Mouse (Mus musculus) forebrain, embryonic 11.5 days (tissue): ENCODE data around the gene Rufy1. TPM values are rescaled to one million over a fixed set of nuclear protein-coding genes. Genes with fewer than 3 reads are reported as not detected.
A peak's percentile ranks its signal among the peaks of the same experiment; 100 is the strongest.

ENCODE experiments used
- ATAC-seq: fragments of 200-750 bp; cut with Nextera tagmentation; replicated peaks from 2 replicates; pipeline ENCODE4 v1.8.0; 2017; ENCODE audit warnings: moderate TSS enrichment; ENCODE audit not compliant: low FRiP score
- DNase-seq: peaks from one replicate; pipeline ENCODE4 v3.0.0-alpha.2; 2017; ENCODE audit warnings: low spot score
- H3K27ac ChIP-seq: fragments of 300-500 bp; sonication (generic); 2 replicates; pipeline ENCODE4 v1.5.1; 2014; ENCODE audit warnings: low read depth, low read length
- H3K27me3 ChIP-seq: fragments of 300-500 bp; sonication (generic); 2 replicates; pipeline ENCODE4 v1.6.1; 2014; ENCODE audit warnings: mild to moderate bottlenecking, low read length, mixed read lengths; ENCODE audit not compliant: control insufficient read depth, insufficient read depth
- H3K36me3 ChIP-seq: fragments of 300-500 bp; sonication (generic); 2 replicates; pipeline ENCODE4 v1.6.1; 2014; ENCODE audit warnings: mild to moderate bottlenecking, low read length, moderate library complexity, mixed read lengths; ENCODE audit not compliant: control insufficient read depth, insufficient read depth
- H3K4me1 ChIP-seq: fragments of 300-500 bp; sonication (generic); replicated peaks from 2 replicates; pipeline ENCODE4 v1.6.1; 2014; ENCODE audit warnings: low read length, mixed read lengths; ENCODE audit not compliant: control insufficient read depth, insufficient read depth
- H3K4me2 ChIP-seq: fragments of 300-500 bp; sonication (generic); 2 replicates; pipeline ENCODE4 v1.6.1; 2014; ENCODE audit warnings: low read depth, mild to moderate bottlenecking, low read length, moderate library complexity, mixed read lengths; ENCODE audit not compliant: severe bottlenecking
- H3K4me3 ChIP-seq: fragments of 300-500 bp; sonication (generic); 2 replicates; pipeline ENCODE4 v1.5.1; 2014; ENCODE audit warnings: low read depth, low read length
- H3K9ac ChIP-seq: fragments of 300-500 bp; sonication (generic); 2 replicates; pipeline ENCODE4 v1.6.1; 2014; ENCODE audit warnings: low read length
- H3K9me3 ChIP-seq: fragments of 300-500 bp; sonication (generic); 2 replicates; pipeline ENCODE4 v1.6.1; 2016; ENCODE audit warnings: low read length, mixed read lengths; ENCODE audit not compliant: control insufficient read depth
- whole genome bisulfite sequencing: fragments of 180-500 bp; shearing (Covaris S2); extraction: QIAGEN DNeasy Blood & Tissue Kit; methylation state at CpG from one replicate; pipeline ENCODE4 v1.1.7; 2014; 5-methylcytosine and 5-hydroxymethylcytosine counted together
- polyA plus RNA-seq: library from polyadenylated mRNA; unstranded; fragments of >200 nt; fragmentation: Nextera tagmentation; extraction: Ambion mirVana; gene quantifications from 2 replicates; pipeline ENCODE4 v1.2.1, GENCODE M21; 2014

Rufy1 gene
- polyA plus RNA-seq, 1 experiment from 2014 or later, result 23.9 TPM

DNA sequence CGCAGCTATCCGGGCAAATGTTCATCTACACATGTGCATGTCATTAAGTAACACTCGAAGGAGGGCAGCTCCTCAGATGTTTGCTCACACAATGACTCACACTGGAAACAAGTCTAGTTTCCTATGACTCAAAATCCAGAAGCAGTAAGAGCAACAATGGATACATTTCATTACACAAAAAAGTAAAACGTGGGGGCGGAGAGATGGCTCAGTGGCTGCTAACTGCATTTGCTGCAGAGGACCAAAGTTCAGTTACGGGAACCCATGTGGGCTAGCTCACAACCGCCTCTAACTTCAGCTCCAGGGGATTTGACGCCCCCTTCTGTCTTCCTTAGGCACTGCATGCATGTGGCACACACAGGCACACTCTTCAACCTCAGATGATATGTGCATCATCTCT, 8.9 kb upstream of the Rufy1 start:
- DNase-seq, result no peak
- no peaks in the 10 kb centered on the region for H3K36me3 ChIP-seq
- H3K27ac ChIP-seq, result no peak overlapping the region
- no peaks in the 10 kb centered on the region for H3K27me3 ChIP-seq
- H3K4me2 ChIP-seq, result no peak overlapping the region
- H3K4me1 ChIP-seq, result no peaks in the 10 kb centered on the region
- no peak overlapping the region for H3K9ac ChIP-seq
- no peak for ATAC-seq
- WGBS, result 65% methylated on average over 8 of the region's 8 CpGs
- H3K9me3 ChIP-seq, result no peaks in the 10 kb centered on the region
- no peak overlapping the region for H3K4me3 ChIP-seq

- no peaks in the 10 kb centered on the region for H3K36me3 ChIP-seq
- H3K9ac ChIP-seq, result no peak overlapping the region
- no peaks in the 10 kb centered on the region for H3K9me3 ChIP-seq
- no peak overlapping the region for H3K27ac ChIP-seq
- 96% methylated on average over 5 of the region's 5 CpGs for WGBS
- H3K4me3 ChIP-seq, result no peak overlapping the region
- peaks cover 5% of the 10 kb centered on the region; the same call in 1 of the 2 replicates for H3K4me1 ChIP-seq
- no peak for ATAC-seq
- H3K4me2 ChIP-seq, result no peak overlapping the region
- DNase-seq, result no peak
- H3K27me3 ChIP-seq, result no peaks in the 10 kb centered on the region
Observed at GRCm38 (mm10) chr11:50432896-50433295, 2.0 kb upstream of the Rufy1 start.

DNA sequence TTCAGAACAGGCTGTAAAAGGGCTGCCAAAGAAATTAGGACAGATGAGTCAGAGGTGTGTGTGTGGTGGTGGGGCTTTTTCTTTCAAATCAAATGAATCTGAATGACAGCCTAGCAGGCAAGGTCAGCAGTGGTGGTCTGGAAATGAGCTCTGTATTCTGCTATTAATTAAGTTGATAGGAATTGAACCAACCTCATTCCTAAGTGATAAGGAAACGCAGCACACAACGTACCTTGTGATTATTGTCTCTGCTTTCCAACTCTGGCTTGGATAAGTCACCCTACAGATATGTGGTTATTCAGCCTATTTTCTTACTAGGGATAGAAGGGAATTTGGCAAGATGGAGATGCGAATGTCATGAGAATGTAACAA, 1.1 kb upstream of the Rufy1 start:
- no peak for ATAC-seq
- WGBS, result 92% methylated on average over 3 of the region's 3 CpGs
- H3K9ac ChIP-seq, result no peak overlapping the region
- no peak overlapping the region for H3K4me2 ChIP-seq
- DNase-seq, result no peak
- no peaks in the 10 kb centered on the region for H3K9me3 ChIP-seq
- no peaks in the 10 kb centered on the region for H3K27me3 ChIP-seq
- no peak overlapping the region for H3K27ac ChIP-seq
- no peak overlapping the region for H3K4me3 ChIP-seq
- H3K36me3 ChIP-seq, result no peaks in the 10 kb centered on the region
- H3K4me1 ChIP-seq, result peaks cover 5% of the 10 kb centered on the region; the same call in 1 of the 2 replicates

DNA sequence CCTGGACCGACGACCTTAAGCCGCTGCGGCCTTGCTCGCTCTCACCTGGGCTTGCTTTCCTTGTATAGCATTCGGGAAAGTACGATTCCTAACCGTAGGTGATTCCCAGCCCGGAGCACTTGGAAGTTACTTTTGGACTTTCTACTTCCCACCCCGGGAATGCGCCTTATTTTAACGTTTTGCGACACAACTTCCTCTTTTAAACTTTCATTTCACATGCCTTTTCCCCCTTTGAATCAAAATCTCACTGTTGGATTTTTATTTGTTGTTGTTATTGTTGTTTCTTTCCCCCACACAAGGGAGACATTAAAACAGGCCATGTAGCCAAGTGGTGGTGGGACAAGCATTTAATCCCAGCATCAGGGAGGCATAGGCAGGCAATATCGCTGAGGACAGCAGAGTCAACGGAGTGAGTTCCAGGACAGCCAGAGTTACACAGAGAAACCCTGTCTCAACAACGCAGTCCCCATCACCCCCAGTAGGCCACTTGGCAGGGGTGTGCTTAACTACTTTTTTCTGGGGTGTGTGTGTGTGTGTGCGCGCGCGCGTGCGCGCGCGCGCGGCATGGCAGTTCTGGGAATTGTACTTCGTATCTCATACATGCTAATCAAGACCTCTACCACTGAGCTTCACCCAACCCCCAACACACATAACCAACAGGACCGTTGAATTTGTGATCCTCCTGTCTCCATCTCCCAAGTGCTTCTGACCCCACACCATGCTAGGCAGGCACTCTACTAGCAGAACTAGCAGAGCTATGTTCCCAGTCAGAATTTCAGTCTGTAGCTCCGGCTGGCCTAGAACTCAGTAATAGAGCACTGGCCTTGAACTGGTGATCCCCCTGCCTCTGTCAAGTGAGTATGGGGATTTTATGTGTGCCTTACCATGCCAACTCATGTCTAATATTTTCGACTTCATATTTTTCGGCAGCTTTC, 476 bp upstream of the Rufy1 start:
- no peak; the same call in 1 of the 2 replicates for ATAC-seq
- Histone ChIP-seq H3K27me3 (no peaks in the 10 kb centered on the region), H3K4me3 (peak overlapping the region; percentile 71), H3K27ac (peak overlapping the region; percentile 81; the same call in 1 of the 2 replicates), H3K9me3 (no peaks in the 10 kb centered on the region), H3K4me2 (peak overlapping the region; percentile 77), H3K36me3 (no peaks in the 10 kb centered on the region), H3K9ac (peak overlapping the region; percentile 94), H3K4me1 (peaks cover 5% of the 10 kb centered on the region; the same call in 1 of the 2 replicates)
- 30% methylated on average over 32 of the region's 32 CpGs for WGBS
- peak; percentile 58 for DNase-seq

- peaks cover 2% of the 10 kb centered on the region; the same call in 1 of the 2 replicates for H3K4me1 ChIP-seq
- no peaks in the 10 kb centered on the region for H3K36me3 ChIP-seq
- H3K4me3 ChIP-seq, result no peak overlapping the region
- no peak overlapping the region for H3K9ac ChIP-seq
- H3K27ac ChIP-seq, result no peak overlapping the region
- no peaks in the 10 kb centered on the region for H3K9me3 ChIP-seq
- H3K27me3 ChIP-seq, result no peaks in the 10 kb centered on the region
- 93% methylated on average over 4 of the region's 4 CpGs for WGBS
- H3K4me2 ChIP-seq, result no peak overlapping the region
- no peak for ATAC-seq
- no peak for DNase-seq
Observed at GRCm38 (mm10) chr11:50426056-50426455, 4.9 kb downstream of the Rufy1 start.

- Histone ChIP-seq H3K36me3 (no peaks in the 10 kb centered on the region), H3K27ac (no peak overlapping the region), H3K9ac (peak overlapping the region; percentile 48), H3K9me3 (no peaks in the 10 kb centered on the region), H3K4me2 (peak overlapping the region; percentile 71), H3K4me3 (peak overlapping the region; percentile 28), H3K4me1 (peaks cover 2% of the 10 kb centered on the region; the same call in 1 of the 2 replicates), H3K27me3 (no peaks in the 10 kb centered on the region)
- ATAC-seq (peak; percentile 98), DNase-seq (peak; percentile 94)
- WGBS, result 26% methylated on average over 22 of the region's 22 CpGs
Observed at GRCm38 (mm10) chr11:50421934-50422780, 8.8 kb downstream of the Rufy1 start.

- no peak; the same call in 1 of the 2 replicates for ATAC-seq
- H3K9me3 ChIP-seq, result no peaks in the 10 kb centered on the region
- peak overlapping the region; percentile 28 for H3K4me3 ChIP-seq
- H3K4me1 ChIP-seq, result peaks cover 2% of the 10 kb centered on the region; the same call in 1 of the 2 replicates
- peak overlapping the region; percentile 48 for H3K9ac ChIP-seq
- 47% methylated on average over 5 of the region's 5 CpGs for WGBS
- no peak for DNase-seq
- H3K27me3 ChIP-seq, result no peaks in the 10 kb centered on the region
- no peaks in the 10 kb centered on the region for H3K36me3 ChIP-seq
- no peak overlapping the region for H3K27ac ChIP-seq
- peak overlapping the region; percentile 71 for H3K4me2 ChIP-seq
Observed at GRCm38 (mm10) chr11:50421461-50421860, 9.5 kb downstream of the Rufy1 start.

DNA sequence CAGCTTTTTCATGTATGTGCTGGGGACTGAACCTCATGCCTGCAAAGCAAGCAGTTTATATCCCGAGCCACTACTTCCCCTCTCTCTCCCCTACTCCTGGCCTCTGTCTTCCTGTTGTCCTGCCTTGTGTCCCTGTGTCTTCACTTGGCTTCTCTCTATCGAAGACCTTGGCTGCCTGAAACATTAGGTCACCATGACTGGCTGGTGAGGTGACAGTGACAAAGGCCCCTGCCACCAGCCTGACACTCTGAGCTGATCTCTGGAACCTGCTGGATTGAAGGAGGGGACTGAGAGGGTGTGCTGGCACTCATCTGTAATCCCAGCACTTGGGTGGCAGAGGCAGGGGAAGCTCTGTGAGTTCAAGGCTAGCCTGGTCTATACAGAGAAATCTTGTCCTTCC, 13.1 kb downstream of the Rufy1 start:
- Histone ChIP-seq H3K9me3 (no peaks in the 10 kb centered on the region), H3K4me3 (no peak overlapping the region), H3K4me1 (peaks cover 2% of the 10 kb centered on the region; the same call in 1 of the 2 replicates), H3K9ac (no peak overlapping the region), H3K4me2 (no peak overlapping the region), H3K36me3 (no peaks in the 10 kb centered on the region; the same call in 1 of the 2 replicates), H3K27me3 (no peaks in the 10 kb centered on the region), H3K27ac (no peak overlapping the region)
- 75% methylated on average over 2 of the region's 2 CpGs for WGBS
- no peak for DNase-seq
- ATAC-seq, result no peak
